Mouse (Mus musculus) adrenal gland, adult 18-20 months (tissue): ENCODE measurements around the gene Golga4. TPM values are rescaled to one million over a fixed set of nuclear protein-coding genes. Genes with fewer than 3 reads are reported as not detected.
A peak's percentile ranks its signal among the peaks of the same experiment; 100 is the strongest.
"Not testable (repeated sequence)": the region's sequence is repeated elsewhere in the genome, so short reads cannot be mapped to it uniquely, and the experiment has no call there.

ENCODE experiments used
- DNase-seq, 2 experiments: peaks; one replicate each; pipeline ENCODE4 v3.0.0; 2021 to 2022; ENCODE audit warnings: low spot score in 2 of 2
- total RNA-seq, 2 experiments: library from RNA; stranded (reverse); gene quantifications; 1 replicate in 1 of 2; 2 replicates in 1 of 2; pipeline ENCODE4 v1.2.3; 2021

Golga4 gene
- total RNA-seq, 2 experiments from 2014 or later = 102 to 126 TPM

GRCm38 (mm10) chr9:118585998-118586397, 79.9 kb downstream of the Golga4 start:
- no peak for DNase-seq

- no peak for DNase-seq
These were observed 81.0 kb downstream of the Golga4 start for GRCm38 (mm10) chr9:118587115-118587514.

GRCm38 (mm10) chr9:118589249-118589648, 83.2 kb downstream of the Golga4 start:
- no peak for DNase-seq

- no peak for DNase-seq
These were observed 84.2 kb downstream of the Golga4 start for GRCm38 (mm10) chr9:118590230-118590629.

- no peak for DNase-seq
These were observed 85.6 kb downstream of the Golga4 start for GRCm38 (mm10) chr9:118591633-118592032.

GRCm38 (mm10) chr9:118592585-118593249, 86.7 kb downstream of the Golga4 start:
- DNase-seq = no peak

GRCm38 (mm10) chr9:118593443-118593842, 87.4 kb downstream of the Golga4 start:
- DNase-seq = no peak

- no peak for DNase-seq
These were observed 90.7 kb downstream of the Golga4 start for GRCm38 (mm10) chr9:118596767-118597166.

GRCm38 (mm10) chr9:118600393-118600792, 94.3 kb downstream of the Golga4 start:
- DNase-seq = not testable (repeated sequence)

- no peak for DNase-seq
These were observed 96.5 kb downstream of the Golga4 start for GRCm38 (mm10) chr9:118602576-118602975.

GRCm38 (mm10) chr9:118606148-118606816, 100.2 kb downstream of the Golga4 start, which contains the start of gene Itga9:
Gene Itga9 (plus strand): TSS chr9:118606690.
- peak; percentile 96 for DNase-seq

GRCm38 (mm10) chr9:118606817-118607371, 100.8 kb downstream of the Golga4 start:
- peak; percentile 47 to 48 for DNase-seq

- DNase-seq = no peak
These were observed 101.8 kb downstream of the Golga4 start for GRCm38 (mm10) chr9:118607701-118608401.

- no peak for DNase-seq
These were observed 102.5 kb downstream of the Golga4 start for GRCm38 (mm10) chr9:118608556-118608955.

- DNase-seq = no peak
These were observed 104.0 kb downstream of the Golga4 start for GRCm38 (mm10) chr9:118610060-118610459.

GRCm38 (mm10) chr9:118611111-118611541, 105.1 kb downstream of the Golga4 start:
- no peak for DNase-seq

GRCm38 (mm10) chr9:118611958-118612581, 106.0 kb downstream of the Golga4 start:
- DNase-seq = no peak

GRCm38 (mm10) chr9:118617237-118617636, 111.2 kb downstream of the Golga4 start:
- DNase-seq = no peak

- DNase-seq = no peak
These were observed 112.7 kb downstream of the Golga4 start for GRCm38 (mm10) chr9:118618732-118619250.

- DNase-seq = no peak
These were observed 114.7 kb downstream of the Golga4 start for GRCm38 (mm10) chr9:118620807-118621206.

- DNase-seq = no peak
These were observed 115.6 kb downstream of the Golga4 start for GRCm38 (mm10) chr9:118621691-118622090.
